Mouse (Mus musculus): ENCODE data around the gene Ehmt2.

DNA sequence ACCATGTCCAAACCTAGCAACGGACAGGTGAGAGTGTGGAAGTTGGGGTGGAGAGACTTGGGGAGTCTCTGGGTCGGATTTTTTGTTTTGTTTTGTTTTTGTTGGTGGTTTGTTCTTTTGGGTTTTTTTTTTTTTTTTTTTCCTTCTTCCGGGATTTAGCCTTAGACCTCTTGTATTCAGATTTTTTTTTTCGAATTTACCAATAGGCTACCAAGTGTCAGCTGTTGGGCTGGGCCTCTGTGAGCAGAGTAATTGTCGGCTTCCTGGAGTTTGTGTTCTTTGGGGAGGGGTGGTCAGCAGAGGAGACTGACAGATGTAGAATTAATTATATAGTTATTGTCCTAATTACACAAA, 1.6 kb downstream of the Ehmt2 start:
- TF ChIP-seq POLR2A (IDR thresholded peaks at IDR 0.05; ENCODE audit: borderline replicate concordance, control insufficient read depth, low read depth, low read length) (no peak), CTCF (IDR thresholded peaks at IDR 0.05; ENCODE audit: control insufficient read depth, insufficient read depth, low read length) (no peak)
